Mouse (Mus musculus) adrenal gland (tissue): Measurements from ENCODE around the gene Ccsap.

Experiments used
- intact Hi-C: fragments of 180-260 bp; cut with DNase I; formaldehyde crosslinking; loops from one replicate; pipeline ENCODE4 v1.15.1; 2025
- long read RNA-seq, 2 experiments: library from polyadenylated mRNA; unstranded; transcript quantifications; one replicate each; pipeline ENCODE4 v2.0.0; 2020; ENCODE audit warnings: borderline replicate concordance in 1 of 2; ENCODE audit not compliant: insufficient replicate concordance in 1 of 2

Ccsap gene
- long read RNA-seq, experiment 1, partial matches to known transcripts, result 0 of 2 reads
- long read RNA-seq, experiment 1, other reads (novel, unspliced or antisense), result 0 of 2 reads
- long read RNA-seq, experiment 2, result 0 reads

- intact Hi-C loops, result no loop called here
Measured at GRCm38 (mm10) chr8:123859648-123860259, at the start of gene Ccsap. TSS of gene Ccsap (minus strand) at chr8:123860209.

- intact Hi-C loops, result no loop called here
Measured at GRCm38 (mm10) chr8:123907604-123908003, 47.6 kb upstream of the Ccsap start.

DNA sequence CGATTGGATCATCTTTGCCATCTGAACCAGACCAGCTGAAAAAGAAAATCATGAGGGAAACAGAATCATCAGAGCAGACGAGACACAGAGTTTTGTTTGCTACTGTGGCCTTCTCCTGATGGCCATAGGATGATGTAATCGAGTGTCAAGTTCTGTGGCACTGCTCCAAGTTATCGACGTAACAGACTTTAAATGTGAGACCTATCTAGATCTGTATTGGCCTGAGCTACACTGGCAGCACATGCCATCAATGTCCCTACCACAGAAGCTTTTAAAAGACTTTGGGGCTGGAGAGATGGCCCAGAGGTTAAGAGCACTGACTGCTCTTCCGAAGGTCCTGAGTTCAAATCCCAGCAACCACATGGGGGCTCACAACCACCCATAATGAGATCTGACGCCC lies 42.6 kb upstream of the Ccsap start:
- intact Hi-C loops, result no loop called here

GRCm38 (mm10) chr8:123899366-123899765 lies 39.4 kb upstream of the Ccsap start:
- intact Hi-C loops, result no loop called here

DNA sequence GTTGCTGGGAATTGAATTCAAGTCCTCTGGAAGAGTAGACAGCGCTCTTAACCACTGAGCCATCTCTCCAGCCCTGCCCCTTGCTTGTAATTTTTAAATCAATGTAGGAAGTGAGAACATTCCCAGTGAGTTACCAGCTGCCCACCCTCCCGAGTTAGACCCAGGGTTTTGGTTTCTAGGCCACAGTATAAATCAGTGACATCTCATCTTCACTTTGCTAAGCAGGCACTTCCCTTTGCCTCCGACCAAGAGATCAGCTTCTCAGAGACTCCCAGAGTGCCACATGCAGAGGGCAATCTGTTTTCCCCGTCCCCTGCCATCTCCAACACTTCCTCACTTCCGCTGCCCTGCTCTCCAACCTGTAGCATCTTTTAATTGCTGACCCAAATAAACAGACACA lies 38.6 kb upstream of the Ccsap start:
- intact Hi-C loops, result no loop called here

DNA sequence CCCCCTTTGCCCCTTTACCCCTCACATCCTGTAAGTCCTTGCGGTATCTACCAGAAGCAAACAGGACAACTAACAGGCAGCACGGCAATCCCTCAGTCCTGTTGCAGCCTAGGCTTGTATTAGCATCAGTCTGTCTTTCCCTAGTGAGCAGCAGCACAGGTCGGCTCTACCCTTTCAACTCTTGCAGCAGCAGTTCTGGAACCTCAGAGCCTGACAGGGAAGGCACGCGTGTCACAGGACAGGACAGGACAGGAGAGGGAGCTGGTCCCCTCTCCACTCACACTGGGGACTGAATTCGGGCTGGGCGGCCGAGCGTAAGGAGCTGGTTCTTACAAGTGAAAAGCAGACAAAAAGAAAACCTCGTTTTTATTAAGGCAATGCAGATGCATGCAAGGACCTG lies 36.8 kb upstream of the Ccsap start:
- intact Hi-C loops, result no loop called here

- intact Hi-C loops, result no loop called here
Measured at GRCm38 (mm10) chr8:123896366-123896761, 36.4 kb upstream of the Ccsap start.

- intact Hi-C loops, result no loop called here
Measured at GRCm38 (mm10) chr8:123895680-123896365, 35.8 kb upstream of the Ccsap start.

GRCm38 (mm10) chr8:123895230-123895629 lies 35.2 kb upstream of the Ccsap start:
- intact Hi-C loops, result no loop called here

DNA sequence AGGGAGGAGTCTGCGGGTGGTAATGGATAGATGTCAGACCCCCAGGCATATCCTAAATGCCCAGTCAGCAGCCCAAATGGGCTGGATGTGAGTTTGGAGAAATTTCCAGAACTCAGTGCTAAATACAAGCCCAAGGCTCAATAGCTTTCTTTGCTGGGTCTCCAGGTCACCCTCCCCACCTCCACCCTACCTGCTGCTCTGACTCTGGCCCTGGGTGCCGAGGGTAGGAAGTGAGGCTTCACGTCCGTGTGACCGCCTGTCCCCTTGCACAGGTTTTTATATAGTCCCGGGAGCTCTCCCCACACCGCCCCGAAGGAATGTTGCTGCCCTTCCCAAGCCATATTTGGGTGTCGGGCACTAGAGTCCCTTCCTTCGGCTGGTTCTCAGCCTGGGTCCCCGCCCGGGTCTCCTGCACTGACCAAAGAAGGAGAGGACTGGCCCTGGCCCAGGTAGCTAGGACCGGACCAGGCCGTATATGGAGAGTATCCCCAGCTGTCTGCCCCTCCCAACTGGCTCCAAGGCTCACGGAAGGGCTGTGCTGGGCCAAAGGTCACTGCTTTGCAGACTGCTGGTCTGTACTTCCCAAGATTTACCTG lies 34.6 kb upstream of the Ccsap start, which contains the start of gene Acta1:
Gene Acta1 (minus strand): TSS at position 250 of the 596 bp plus-strand sequence.
- intact Hi-C loops, result no loop called here

- intact Hi-C loops, result no loop called here
Measured at GRCm38 (mm10) chr8:123893413-123893812, 33.4 kb upstream of the Ccsap start.

GRCm38 (mm10) chr8:123892586-123893155 lies 32.7 kb upstream of the Ccsap start:
- intact Hi-C loops, result no loop called here

DNA sequence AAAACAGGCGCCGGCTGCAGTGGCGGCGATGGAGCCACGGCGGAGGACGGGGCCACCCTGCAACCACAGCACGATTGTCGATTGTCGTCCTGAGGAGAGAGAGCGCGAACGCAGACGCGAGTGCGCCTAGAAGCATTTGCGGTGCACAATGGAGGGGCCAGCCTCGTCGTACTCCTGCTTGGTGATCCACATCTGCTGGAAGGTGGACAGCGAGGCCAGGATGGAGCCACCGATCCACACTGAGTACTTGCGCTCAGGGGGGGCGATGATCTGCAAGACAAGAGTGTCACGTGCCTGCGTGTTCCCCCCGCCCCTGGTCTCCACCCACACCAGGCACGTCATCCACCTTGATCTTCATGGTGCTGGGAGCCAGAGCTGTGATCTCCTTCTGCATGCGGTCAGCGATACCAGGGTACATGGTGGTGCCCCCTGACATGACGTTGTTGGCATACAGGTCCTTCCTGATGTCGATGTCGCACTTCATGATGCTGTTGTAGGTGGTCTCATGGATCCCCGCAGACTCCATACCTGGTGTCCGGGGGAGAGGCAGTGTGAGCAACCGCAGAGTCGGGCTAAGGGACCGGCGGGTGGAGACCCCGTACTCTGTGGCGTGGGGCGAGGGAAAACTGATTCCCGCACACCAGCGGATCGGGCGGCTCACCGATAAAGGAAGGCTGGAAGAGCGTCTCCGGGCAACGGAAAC lies 32.0 kb upstream of the Ccsap start:
- intact Hi-C loops, result no loop called here

DNA sequence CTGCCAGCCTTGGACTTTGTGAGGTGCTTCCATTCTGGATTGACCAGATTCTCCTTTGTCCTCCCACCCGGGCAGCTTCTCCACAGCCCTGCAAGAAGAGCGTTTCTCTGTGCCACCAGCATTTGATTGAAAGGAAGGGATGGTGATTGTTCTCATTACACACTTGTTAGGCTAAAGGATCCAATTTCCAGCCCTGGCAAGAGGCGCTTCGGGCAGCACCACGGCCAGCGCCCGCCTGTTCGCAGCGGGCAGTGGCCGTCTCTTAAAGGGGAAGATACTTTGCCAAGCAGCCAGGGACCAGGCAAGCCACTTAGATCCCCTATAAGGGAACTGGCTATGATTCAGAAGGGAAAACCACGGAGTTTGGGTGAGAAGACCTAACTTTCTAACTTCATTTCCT lies 31.3 kb upstream of the Ccsap start:
- intact Hi-C loops, result no loop called here

- intact Hi-C loops, result no loop called here
Measured at GRCm38 (mm10) chr8:123889797-123890196, 29.8 kb upstream of the Ccsap start.

DNA sequence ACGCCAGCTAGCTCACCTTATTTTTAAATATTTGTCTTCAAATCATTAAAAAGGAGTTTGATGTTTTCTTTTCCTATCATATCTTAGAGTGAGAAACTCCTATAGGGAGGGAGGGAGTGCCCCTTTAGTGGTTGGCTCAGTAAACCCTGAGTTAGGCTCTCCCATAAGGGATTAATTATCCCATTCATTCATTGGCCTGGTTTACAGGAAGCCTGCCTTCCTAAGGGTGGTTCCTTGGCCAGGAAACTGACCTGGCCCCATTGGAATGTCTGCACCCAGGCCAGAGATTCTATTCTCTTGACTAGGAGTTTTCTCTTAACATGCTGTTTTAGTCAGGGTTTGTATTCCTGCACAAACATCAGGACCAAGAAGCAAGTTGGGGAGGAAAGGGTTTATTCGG lies 27.9 kb upstream of the Ccsap start:
- intact Hi-C loops, result no loop called here

DNA sequence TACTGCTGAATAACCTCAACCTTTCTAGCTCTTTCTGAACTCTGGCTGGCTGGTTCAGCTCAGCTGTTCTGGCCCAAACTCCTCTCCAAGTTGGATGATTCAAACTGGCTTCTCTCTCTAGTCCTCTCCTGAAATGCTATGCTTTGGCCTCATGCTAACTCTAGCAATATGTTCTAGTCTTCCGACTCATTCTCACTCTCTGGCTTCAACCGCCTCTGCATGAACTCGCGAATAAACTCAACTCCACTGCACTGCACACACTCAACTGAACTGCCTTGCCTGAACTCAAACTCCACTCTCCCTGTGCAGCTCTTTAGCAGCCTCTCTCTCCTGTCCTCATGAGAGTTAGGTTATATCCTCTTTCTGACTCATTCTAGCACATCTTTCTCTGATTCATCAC lies 27.2 kb upstream of the Ccsap start:
- intact Hi-C loops, result no loop called here

DNA sequence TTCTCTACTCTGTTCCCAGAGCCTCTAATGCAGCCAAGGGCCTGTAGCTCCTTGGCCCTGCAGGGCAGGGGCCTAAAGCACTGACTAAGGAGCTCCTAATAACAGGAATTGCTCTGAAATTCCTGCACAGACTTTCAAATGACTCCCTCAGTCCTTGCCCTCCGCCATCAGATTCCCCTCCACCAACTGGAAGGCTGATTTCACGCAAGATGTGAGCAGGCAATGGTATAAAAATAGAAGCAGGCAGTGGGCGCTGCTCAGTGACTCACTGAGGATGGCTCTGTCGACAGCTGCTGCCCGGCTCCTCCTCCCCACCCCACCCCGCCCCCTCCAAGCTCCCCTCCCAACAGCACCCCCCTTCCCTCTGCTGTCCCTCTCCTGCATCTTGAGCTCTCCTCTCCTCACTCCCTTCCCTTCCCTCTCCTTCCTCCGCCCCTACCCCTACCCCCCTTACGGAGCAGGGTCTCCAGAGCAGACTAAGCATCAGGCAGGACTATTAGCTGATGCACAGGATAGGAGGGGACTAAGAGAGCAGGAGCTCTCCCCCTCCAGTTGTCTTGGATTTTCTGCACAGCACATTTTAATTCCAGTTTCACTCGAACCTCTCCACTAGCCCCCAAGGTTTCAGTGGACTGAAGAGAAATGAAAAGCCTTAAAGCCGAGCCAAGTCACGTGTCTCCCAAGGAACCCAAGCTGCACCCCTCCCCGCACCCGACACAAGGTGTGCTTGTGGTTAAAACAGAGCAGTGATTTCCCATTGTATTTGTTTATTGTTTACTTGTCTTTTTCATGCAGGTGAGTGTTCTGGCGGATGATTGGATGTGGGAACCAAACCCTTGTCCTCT lies 24.9 kb upstream of the Ccsap start:
- intact Hi-C loops, result no loop called here

- intact Hi-C loops, result no loop called here
Measured at GRCm38 (mm10) chr8:123883094-123883493, 23.1 kb upstream of the Ccsap start.

DNA sequence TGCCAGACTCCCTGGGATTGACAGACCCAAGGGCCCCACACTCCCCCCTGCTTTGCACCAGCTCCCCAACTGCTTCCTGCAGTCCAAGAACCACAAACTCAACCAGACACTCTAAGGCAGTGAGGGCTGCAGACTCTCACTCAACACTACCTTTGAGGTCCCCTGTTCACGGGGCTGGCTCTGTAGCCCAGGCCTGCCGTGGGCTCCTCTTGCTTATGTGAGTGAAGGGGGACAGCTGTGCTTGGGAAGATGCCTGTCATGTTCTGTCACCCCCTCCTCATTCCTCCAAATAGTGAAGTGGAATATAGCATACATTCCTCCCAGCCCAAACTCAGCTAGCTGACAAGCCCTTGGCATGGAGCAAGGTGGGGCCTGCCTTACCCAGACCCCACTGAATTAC lies 22.4 kb upstream of the Ccsap start:
- intact Hi-C loops, result no loop called here
